Mouse (Mus musculus): ENCODE measurements around the gene Lman1l. TPM values are rescaled to one million over a fixed set of nuclear protein-coding genes. Genes with fewer than 3 reads are reported as not detected.
A peak's percentile ranks its signal among the peaks of the same experiment; 100 is the strongest.

Lman1l gene
- polyA plus RNA-seq, 1 experiment = not detected

DNA sequence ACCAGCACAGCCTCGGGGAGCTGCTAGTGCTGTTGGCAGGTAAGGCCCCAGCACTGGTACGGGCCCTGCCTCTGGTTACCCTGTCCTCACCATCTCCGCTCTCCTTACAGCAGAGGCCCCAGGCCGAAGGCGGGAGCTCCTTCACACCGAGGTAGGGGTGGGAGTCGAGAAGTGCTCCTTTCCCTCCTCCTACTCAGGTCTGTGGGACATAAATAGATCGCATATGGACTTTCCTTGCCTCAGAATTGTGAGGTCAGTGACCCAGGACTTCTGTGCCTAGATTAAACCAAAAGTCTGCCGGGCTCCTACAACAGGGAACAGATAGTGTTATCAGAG, 26.4 kb downstream of the Lman1l start:
- Histone ChIP-seq H3K4me1 (peaks cover 84% of the 10 kb centered on the region), H3K9me3 (no peaks in the 10 kb centered on the region), H3K4me3 (replicated peaks) (no peak overlapping the region), H3K36me3 (replicated peaks; ENCODE audit: low read length) (peaks cover 73% of the 10 kb centered on the region), H3K27me3 (replicated peaks) (peaks cover 8% of the 10 kb centered on the region)
- TF ChIP-seq FLI1 (IDR thresholded peaks at IDR 0.05; ENCODE audit: low read length) (no peak), GATA1 (IDR thresholded peaks at IDR 0.05; ENCODE audit: borderline replicate concordance, low read length) (no peak)

DNA sequence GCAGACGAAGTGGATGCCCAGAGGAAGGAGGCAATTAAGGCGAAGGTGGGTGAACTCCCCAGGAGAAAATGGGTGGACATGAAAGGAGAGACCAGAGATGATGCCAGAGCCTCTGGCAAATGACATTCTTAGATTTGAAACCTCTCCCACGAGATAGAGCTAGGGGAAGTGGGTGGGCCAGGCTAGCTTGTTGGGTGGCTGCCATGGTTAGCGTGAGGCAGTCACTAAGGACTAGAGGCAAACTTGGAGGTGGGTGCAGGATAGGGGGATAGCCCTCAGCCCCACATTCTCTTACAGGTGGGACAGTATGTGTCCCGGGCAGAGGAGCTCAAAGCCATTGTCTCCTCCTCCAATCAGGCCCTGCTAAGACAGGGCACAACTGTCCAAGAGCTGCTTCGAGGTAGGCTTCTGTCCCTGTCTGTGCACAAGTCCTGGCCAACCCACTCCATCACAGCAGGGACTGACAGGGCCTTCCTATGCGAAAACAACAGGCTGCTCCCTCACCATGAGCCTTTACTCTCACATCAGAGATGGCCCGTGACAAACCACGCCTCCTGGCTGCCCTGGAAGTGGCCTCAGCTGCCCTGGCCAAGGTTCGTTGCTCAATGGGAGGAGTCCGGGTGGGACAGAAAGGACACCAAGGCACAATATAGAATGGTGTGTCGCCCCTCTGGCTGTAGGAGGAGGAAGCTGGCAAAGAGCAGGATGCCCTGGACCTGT, 27.0 kb downstream of the Lman1l start:
- peaks cover 84% of the 10 kb centered on the region for H3K4me1 ChIP-seq
- H3K27me3 ChIP-seq (replicated peaks) = peaks cover 3% of the 10 kb centered on the region
- H3K36me3 ChIP-seq (replicated peaks; ENCODE audit: low read length) = peaks cover 79% of the 10 kb centered on the region
- H3K9me3 ChIP-seq = no peaks in the 10 kb centered on the region
- H3K4me3 ChIP-seq (replicated peaks) = no peak overlapping the region
- TF ChIP-seq GATA1 (IDR thresholded peaks at IDR 0.05; ENCODE audit: borderline replicate concordance, low read length) (no peak), FLI1 (IDR thresholded peaks at IDR 0.05; ENCODE audit: low read length) (no peak)

DNA sequence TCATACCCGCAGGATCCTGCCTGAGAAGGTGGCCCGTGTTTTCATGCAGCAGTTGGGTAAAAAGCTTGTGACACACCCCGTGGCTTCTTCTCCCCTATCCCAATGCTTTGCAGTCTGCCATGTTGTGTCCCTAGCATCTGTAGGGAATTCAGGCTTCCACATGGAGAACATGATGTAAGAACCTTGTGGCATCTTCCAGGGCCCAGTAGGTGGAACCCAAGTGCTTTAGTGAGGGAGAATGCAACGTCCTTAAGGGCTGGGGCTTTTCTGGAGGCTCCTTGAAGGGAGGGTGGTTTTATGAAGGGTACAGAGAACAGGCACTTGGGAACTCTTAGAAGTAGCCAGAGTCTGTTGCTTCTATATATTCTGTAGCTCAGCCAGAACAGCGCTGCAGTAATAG, 29.8 kb downstream of the Lman1l start:
- peaks cover 84% of the 10 kb centered on the region for H3K36me3 ChIP-seq (replicated peaks; ENCODE audit: low read length)

DNA sequence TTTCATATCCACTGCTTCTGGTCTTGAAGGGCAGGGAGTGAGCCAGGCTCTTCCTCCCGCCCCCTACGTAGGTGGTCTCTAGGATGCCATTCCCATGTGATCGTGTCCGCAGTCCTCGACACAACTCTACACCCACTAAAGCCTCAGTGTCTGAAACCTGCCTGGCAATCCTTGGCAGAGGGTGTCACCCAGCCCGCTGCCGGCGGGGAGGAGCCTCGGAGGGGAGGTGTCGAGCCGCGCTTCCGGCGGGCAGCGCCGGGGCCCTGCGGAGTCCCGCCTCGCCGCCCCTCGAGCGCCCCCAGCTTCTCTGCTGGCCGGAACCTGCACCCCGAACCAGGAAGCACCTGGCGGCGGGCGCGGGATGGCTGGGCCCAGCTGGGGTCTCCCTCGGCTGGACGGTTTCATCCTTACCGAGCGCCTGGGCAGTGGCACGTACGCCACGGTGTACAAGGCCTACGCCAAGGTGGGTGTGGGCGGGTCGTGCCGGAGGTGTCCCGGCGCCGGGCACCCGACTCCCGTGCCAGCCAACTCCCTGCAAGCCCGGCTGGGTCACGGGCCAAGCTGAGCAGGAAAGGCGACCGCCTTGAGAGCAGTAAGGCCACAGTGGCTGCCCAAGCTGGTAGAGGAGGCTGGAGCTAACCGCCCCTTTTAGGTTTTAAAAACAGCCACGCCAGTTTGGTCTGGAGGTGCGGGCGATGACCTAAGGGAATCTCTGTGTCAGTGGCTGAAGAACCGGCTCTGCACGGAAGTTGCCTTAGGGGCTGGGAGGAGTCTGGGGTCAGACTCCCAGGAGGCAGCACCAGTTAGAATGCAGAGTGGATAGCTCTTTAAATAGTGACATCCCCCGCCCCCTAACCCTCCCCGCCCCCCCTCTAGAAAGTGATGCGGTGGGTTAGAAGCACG, 31.1 kb downstream of the Lman1l start, which contains the start of gene Ulk3:
Gene Ulk3, plus strand, starts transcription at position 229 of the 903 bp plus-strand sequence.
- Histone ChIP-seq H3K4me3 (replicated peaks) (peak within 1 kb of the TSS; percentile 98), H3K36me3 (replicated peaks; ENCODE audit: low read length) (peaks cover 83% of the 10 kb centered on the region), H3K27me3 (replicated peaks) (no peaks in the 10 kb centered on the region), H3K4me1 (peaks cover 89% of the 10 kb centered on the region), H3K9me3 (no peaks in the 10 kb centered on the region)
- TF ChIP-seq FLI1 (IDR thresholded peaks at IDR 0.05; ENCODE audit: low read length) = no peak
- no peak for TF ChIP-seq GATA1 (IDR thresholded peaks at IDR 0.05; ENCODE audit: borderline replicate concordance, low read length)

More for the DNA sequence above, 29.8 kb downstream of the Lman1l start:
- H3K4me3 ChIP-seq (replicated peaks) = peak overlapping the region; percentile 98
- TF ChIP-seq FLI1 (IDR thresholded peaks at IDR 0.05; ENCODE audit: low read length) (no peak), GATA1 (IDR thresholded peaks at IDR 0.05; ENCODE audit: borderline replicate concordance, low read length) (no peak)
- H3K9me3 ChIP-seq = no peaks in the 10 kb centered on the region
- H3K27me3 ChIP-seq (replicated peaks) = no peaks in the 10 kb centered on the region
- peaks cover 82% of the 10 kb centered on the region for H3K4me1 ChIP-seq

DNA sequence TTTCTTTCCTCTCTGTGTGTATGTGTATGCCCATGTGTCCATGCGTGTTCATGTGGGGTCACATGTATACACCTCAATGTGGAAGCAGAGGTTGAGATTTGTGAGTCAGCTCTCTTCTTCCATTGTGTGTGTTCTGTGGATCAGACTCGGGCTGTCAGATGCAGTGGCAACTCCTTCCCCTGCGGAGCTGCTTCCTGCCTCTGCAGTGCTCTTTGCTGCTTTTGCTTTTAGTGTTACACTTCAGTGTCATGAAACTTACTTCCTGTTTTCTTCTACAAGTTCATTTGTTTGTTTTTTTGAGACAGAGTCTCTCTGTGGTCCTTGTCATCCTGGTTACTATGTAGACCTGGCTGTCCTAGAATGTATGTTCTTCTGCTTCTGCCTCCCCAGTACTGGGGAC, 35.6 kb downstream of the Lman1l start:
- H3K4me3 ChIP-seq (replicated peaks) = no peak overlapping the region
- peaks cover 88% of the 10 kb centered on the region for H3K36me3 ChIP-seq (replicated peaks; ENCODE audit: low read length)
- H3K4me1 ChIP-seq = peaks cover 89% of the 10 kb centered on the region
- no peaks in the 10 kb centered on the region for H3K27me3 ChIP-seq (replicated peaks)
- TF ChIP-seq GATA1 (IDR thresholded peaks at IDR 0.05; ENCODE audit: borderline replicate concordance, low read length) (no peak), FLI1 (IDR thresholded peaks at IDR 0.05; ENCODE audit: low read length) (no peak)
- H3K9me3 ChIP-seq = no peaks in the 10 kb centered on the region

DNA sequence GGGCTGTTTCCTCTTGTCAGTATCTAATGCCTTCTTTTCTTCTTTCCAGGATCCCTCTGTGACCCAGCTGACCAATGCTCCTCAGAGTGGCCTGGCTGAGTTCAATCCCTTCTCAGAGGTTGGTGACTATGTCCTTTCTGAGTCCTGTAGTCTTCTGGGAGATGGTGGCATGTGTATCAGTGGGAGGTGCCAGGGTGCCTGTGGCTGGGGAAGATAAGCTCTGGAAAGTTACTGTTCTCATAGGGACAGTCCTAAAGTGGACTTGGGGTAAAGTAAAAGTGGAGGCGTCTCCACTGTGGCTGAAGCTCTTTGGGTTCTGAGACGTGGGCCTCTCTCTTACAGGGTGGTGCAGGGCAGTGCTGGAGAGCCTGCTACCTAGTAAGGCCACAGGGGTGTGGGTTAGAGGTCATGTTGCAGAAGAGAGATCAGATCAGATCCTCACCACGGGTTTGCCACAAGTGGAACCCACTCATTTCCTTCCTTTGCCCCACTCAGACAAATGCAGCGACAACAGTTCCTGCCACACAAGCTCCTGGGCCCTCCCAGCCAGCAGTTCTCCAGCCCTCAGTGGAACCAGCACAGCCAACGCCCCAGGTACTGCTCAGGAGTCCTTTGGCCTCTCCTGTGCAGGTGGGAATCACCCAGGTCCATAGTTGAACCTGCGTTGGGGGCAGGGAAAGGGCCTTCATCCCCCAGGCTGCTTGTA, 43.3 kb downstream of the Lman1l start:
- TF ChIP-seq FLI1 (IDR thresholded peaks at IDR 0.05; ENCODE audit: low read length) (no peak), GATA1 (IDR thresholded peaks at IDR 0.05; ENCODE audit: borderline replicate concordance, low read length) (no peak)
- peaks cover 91% of the 10 kb centered on the region for H3K36me3 ChIP-seq (replicated peaks; ENCODE audit: low read length)
- H3K4me3 ChIP-seq (replicated peaks) = peak overlapping the region; percentile 86
- H3K9me3 ChIP-seq = no peaks in the 10 kb centered on the region
- H3K27me3 ChIP-seq (replicated peaks) = no peaks in the 10 kb centered on the region
- H3K4me1 ChIP-seq = peaks cover 98% of the 10 kb centered on the region

DNA sequence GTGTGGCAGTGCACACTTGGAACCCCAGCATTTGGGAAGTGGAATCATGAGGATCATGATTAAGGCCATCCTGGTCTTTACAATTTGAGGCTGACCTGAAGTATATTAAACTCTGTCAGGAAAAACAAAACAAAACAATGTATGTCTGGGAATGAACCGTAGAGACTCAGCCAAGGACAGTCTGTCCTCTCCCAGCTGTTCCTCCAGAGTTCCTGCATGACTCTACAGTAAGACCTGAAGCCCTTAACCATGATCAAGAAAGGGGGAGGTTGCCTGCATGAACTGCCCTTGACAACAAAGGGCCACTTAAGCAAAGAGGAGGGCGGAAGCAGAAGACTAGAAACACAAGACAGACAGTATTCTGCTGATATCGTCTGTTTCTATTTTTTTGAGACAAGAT, 45.0 kb downstream of the Lman1l start:
- Histone ChIP-seq H3K9me3 (no peaks in the 10 kb centered on the region; the same call in 1 of the 2 replicates), H3K4me1 (peaks cover 98% of the 10 kb centered on the region), H3K27me3 (replicated peaks) (no peaks in the 10 kb centered on the region), H3K36me3 (replicated peaks; ENCODE audit: low read length) (peaks cover 90% of the 10 kb centered on the region), H3K4me3 (replicated peaks) (peak overlapping the region; percentile 67)
- no peak for TF ChIP-seq FLI1 (IDR thresholded peaks at IDR 0.05; ENCODE audit: low read length)
- TF ChIP-seq GATA1 (IDR thresholded peaks at IDR 0.05; ENCODE audit: borderline replicate concordance, low read length) = no peak

DNA sequence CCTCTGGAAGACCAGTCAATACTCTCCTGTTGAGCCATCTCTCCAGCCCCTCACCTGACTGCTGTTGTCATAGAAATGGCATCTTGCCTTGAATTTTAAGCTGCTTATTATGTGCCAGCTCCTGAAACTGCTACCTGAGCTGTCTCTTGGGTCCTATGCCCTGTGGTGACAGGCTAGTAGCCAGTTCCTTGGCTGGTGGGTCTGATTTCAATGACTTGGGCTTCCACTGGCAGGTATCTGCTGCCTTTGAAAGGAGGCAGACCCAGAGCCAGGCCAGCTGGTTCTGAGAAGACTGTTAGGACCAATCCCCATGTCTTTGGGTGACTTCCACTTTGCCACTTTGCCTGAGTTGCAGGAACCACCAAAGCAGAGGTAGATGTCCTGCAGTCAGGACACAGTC, 46.2 kb downstream of the Lman1l start:
- peaks cover 96% of the 10 kb centered on the region for H3K4me1 ChIP-seq
- no peaks in the 10 kb centered on the region for H3K27me3 ChIP-seq (replicated peaks)
- peak overlapping the region; percentile 29 for H3K4me3 ChIP-seq (replicated peaks)
- no peak for TF ChIP-seq FLI1 (IDR thresholded peaks at IDR 0.05; ENCODE audit: low read length)
- TF ChIP-seq GATA1 (IDR thresholded peaks at IDR 0.05; ENCODE audit: borderline replicate concordance, low read length) = no peak
- H3K36me3 ChIP-seq (replicated peaks; ENCODE audit: low read length) = peaks cover 88% of the 10 kb centered on the region
- no peaks in the 10 kb centered on the region; the same call in 1 of the 2 replicates for H3K9me3 ChIP-seq

DNA sequence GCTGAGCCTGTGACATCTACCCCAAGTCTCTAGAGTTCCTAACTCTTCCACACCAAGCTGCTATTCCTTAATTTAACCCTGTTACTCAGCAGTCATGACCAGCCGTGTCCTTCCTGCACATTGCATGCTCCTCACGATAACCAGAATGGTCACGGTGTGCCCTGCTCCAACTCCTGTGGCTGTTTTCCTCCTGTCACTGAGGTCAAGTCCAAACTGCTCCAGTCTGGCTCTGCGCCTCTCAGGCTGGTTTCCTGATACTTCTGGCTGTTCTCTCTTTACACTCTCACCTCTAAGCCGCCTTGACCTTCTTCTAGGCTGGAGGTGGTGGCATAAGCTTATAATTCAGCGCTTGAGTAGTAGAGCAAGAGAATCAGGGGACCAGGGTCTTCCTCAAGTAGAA, 52.1 kb downstream of the Lman1l start:
- Histone ChIP-seq H3K36me3 (replicated peaks; ENCODE audit: low read length) (peaks cover 89% of the 10 kb centered on the region), H3K4me1 (peaks cover 98% of the 10 kb centered on the region), H3K9me3 (no peaks in the 10 kb centered on the region; the same call in 1 of the 2 replicates), H3K27me3 (replicated peaks) (no peaks in the 10 kb centered on the region), H3K4me3 (replicated peaks) (peak overlapping the region; percentile 57)
- TF ChIP-seq FLI1 (IDR thresholded peaks at IDR 0.05; ENCODE audit: low read length) (no peak), GATA1 (IDR thresholded peaks at IDR 0.05; ENCODE audit: borderline replicate concordance, low read length) (no peak)
